In genomic region chr2:33559752-33560151, GRCm38 (mm10) we compare ENCODE assay signal across 7 mouse cellular contexts.
DNase-seq lines count a peak whose midpoint lies in the region; ATAC-seq and TF ChIP-seq lines count a peak whose summit lies in the region.

No protein-coding gene starts in this region.

- no peak overlapping the region for H3K9ac ChIP-seq in lung, embryonic 15.5 days

- H3K27ac ChIP-seq in kidney, adult 2 months (ENCODE audit: insufficient read depth, low read depth, low read length): no peak overlapping the region
- H3K27ac ChIP-seq in embryonic facial prominence, embryonic 10.5 days (replicated peaks): no peak overlapping the region
- H3K27ac ChIP-seq in lung, embryonic 15.5 days: no peak overlapping the region

- 14% methylated on average over 6 of the region's 6 CpGs for WGBS in kidney, adult 2 months
- WGBS in embryonic facial prominence, embryonic 10.5 days: 9% methylated on average over 6 of the region's 6 CpGs
- WGBS in lung, embryonic 15.5 days: 6% methylated on average over 6 of the region's 6 CpGs

- H3K4me1 ChIP-seq in kidney, adult 2 months (ENCODE audit: control insufficient read depth, insufficient read depth, low read length): no peaks in the 10 kb centered on the region
- peaks cover 26% of the 10 kb centered on the region for H3K4me1 ChIP-seq in embryonic facial prominence, embryonic 10.5 days
- peaks cover 9% of the 10 kb centered on the region; the same call in 1 of the 2 replicates for H3K4me1 ChIP-seq in lung, embryonic 15.5 days

- ATAC-seq in lung, embryonic 15.5 days (ENCODE audit: borderline replicate concordance, extremely low read depth, low FRiP score, low TSS enrichment): no peak

- DNase-seq in kidney, adult 2 months: peak; percentile 26
- no peak for DNase-seq in kidney, adult 11 months
- DNase-seq in ZHBTc4 (ENCODE audit: low read depth, low spot score): peak; percentile 78
- peak; percentile 82 for DNase-seq in embryonic facial prominence, embryonic 10.5 days (ENCODE audit: low spot score)
- DNase-seq in kidney, postnatal 14 days: peak; percentile 32
- DNase-seq in spleen, postnatal 4 days (ENCODE audit: low spot score in 2 of 2): peak; percentile 33 to 78

- H3K4me2 ChIP-seq in lung, embryonic 15.5 days: peak overlapping the region; percentile 20; the same call in 1 of the 2 replicates

- H3K27me3 ChIP-seq in kidney, adult 2 months (replicated peaks; ENCODE audit: control insufficient read depth, insufficient read depth, low read length): no peaks in the 10 kb centered on the region
- H3K27me3 ChIP-seq in embryonic facial prominence, embryonic 10.5 days (replicated peaks; ENCODE audit: low read depth, poor library complexity, severe bottlenecking): peaks cover 87% of the 10 kb centered on the region
- 0 out of 2 replicates have a peak, but pooled peaks cover 9% of the 10 kb centered on the region for H3K27me3 ChIP-seq in lung, embryonic 15.5 days

- H3K9me3 ChIP-seq in embryonic facial prominence, embryonic 10.5 days: no peaks in the 10 kb centered on the region
- H3K9me3 ChIP-seq in lung, embryonic 15.5 days: no peaks in the 10 kb centered on the region

- peak; percentile 59 for TF ChIP-seq CTCF in kidney, adult 2 months (conservative IDR thresholded peaks at IDR 0.05; ENCODE audit: insufficient read depth, insufficient read length, low read depth, low read length)

- H3K4me3 ChIP-seq in kidney, adult 2 months (ENCODE audit: insufficient read depth, low read depth, low read length): no peak overlapping the region
- H3K4me3 ChIP-seq in embryonic facial prominence, embryonic 10.5 days: no peak overlapping the region
- no peak overlapping the region for H3K4me3 ChIP-seq in lung, embryonic 15.5 days

- no peak for TF ChIP-seq POLR2A in kidney, adult 2 months (IDR thresholded peaks at IDR 0.05; ENCODE audit: low read depth, low read length)

- H3K36me3 ChIP-seq in kidney, adult 2 months (ENCODE audit: control insufficient read depth, insufficient read depth, low read length): no peaks in the 10 kb centered on the region
- H3K36me3 ChIP-seq in embryonic facial prominence, embryonic 10.5 days (replicated peaks): no peaks in the 10 kb centered on the region
- no peaks in the 10 kb centered on the region for H3K36me3 ChIP-seq in lung, embryonic 15.5 days
